Mouse (Mus musculus): ENCODE measurements around the gene Pfkfb3.

DNA sequence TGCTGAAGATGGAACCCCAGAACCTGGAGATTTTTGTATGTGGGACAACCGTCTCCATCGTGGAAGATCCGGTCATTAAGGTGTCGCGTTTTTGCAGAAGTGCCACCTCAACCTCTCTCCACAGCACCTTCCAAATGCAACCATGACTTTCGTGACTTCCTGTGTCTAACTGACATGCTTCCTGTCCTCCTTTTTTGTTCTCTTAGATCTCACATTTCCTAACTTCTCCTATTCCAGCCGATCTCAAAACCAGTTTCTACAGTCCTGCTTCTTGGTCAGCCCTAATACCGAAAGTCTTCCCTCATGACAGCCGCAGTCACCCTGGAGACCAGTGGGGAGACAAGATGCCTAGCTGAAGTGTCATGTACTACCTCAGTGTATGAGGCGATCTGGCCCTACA is 5.4 kb downstream of the Pfkfb3 start:
- TF ChIP-seq CTCF (IDR thresholded peaks at IDR 0.05; ENCODE audit: low read depth) (no peak), EP300 (IDR thresholded peaks at IDR 0.05; ENCODE audit: low read depth) (no peak)

Measured in liver, embryonic 14.5 days (tissue).